Mouse (Mus musculus) CH12.LX (cell line): ENCODE data around the gene Ucma. TPM values are rescaled to one million over a fixed set of nuclear protein-coding genes. Genes with fewer than 3 reads are reported as not detected.

Source experiments
- DNase-seq: peaks from one replicate; pipeline ENCODE4 v3.0.0-alpha.2; 2013; ENCODE audit errors: extremely low read depth
- H3K27ac ChIP-seq: 2 replicates; pipeline ENCODE4 v1.5.1; 2012; ENCODE audit warnings: low read depth, mild to moderate bottlenecking, control low read depth, moderate library complexity; ENCODE audit not compliant: insufficient read depth
- H3K27me3 ChIP-seq: replicated peaks from 2 replicates; pipeline ENCODE3; 2012; ENCODE audit warnings: inconsistent platforms
- H3K36me3 ChIP-seq, 2 experiments: replicated peaks in 1 of 2; 2 replicates each; pipeline versions ENCODE3 to v1.6.1; 2012; ENCODE audit warnings: inconsistent platforms in 1 of 2, low read length in 1 of 2, mild to moderate bottlenecking in 1 of 2, mixed read lengths in 1 of 2, moderate library complexity in 1 of 2; ENCODE audit not compliant: control insufficient read depth in 1 of 2, insufficient read depth in 1 of 2
- H3K4me1 ChIP-seq, 2 experiments: 2 replicates each; pipeline ENCODE4 v1.6.1; 2012; ENCODE audit warnings: inconsistent platforms in 1 of 2, moderate library complexity in 1 of 2; ENCODE audit not compliant: insufficient read depth in 2 of 2, control insufficient read depth in 1 of 2
- H3K4me2 ChIP-seq: 2 replicates; pipeline ENCODE4 v1.6.1; 2012; ENCODE audit warnings: low read depth, mild to moderate bottlenecking, control low read depth; ENCODE audit not compliant: poor library complexity, insufficient read depth, severe bottlenecking
- H3K4me3 ChIP-seq, 3 experiments: fragments of 150-350 bp in 1 of 3; sonication (generic) in 1 of 3; replicated peaks in 1 of 3; 2 replicates each; pipeline versions ENCODE3 to v1.5.1; 2011 to 2012; ENCODE audit warnings: low read depth in 2 of 3, low read length in 2 of 3, mild to moderate bottlenecking in 2 of 3, moderate library complexity in 2 of 3, control low read depth in 1 of 3, improper control_type of control experiment in 1 of 3, inconsistent platforms in 1 of 3, mixed read lengths in 1 of 3; ENCODE audit not compliant: poor library complexity in 1 of 3
- H3K79me2 ChIP-seq: replicated peaks from 2 replicates; pipeline ENCODE4 v1.6.1; 2012; ENCODE audit warnings: mild to moderate bottlenecking, moderate library complexity; ENCODE audit not compliant: control insufficient read depth, poor library complexity, insufficient read depth, severe bottlenecking; ENCODE audit errors: extremely low read depth
- H3K9ac ChIP-seq: 2 replicates; pipeline ENCODE4 v1.6.1; 2012; ENCODE audit warnings: low read depth, mild to moderate bottlenecking, control low read depth, moderate library complexity; ENCODE audit not compliant: insufficient read depth
- H3K9me3 ChIP-seq: replicated peaks from 2 replicates; pipeline ENCODE3; 2012; ENCODE audit warnings: low read length, inconsistent platforms, mixed read lengths
- BHLHE40 ChIP-seq: IDR thresholded peaks from 2 replicates; pipeline ENCODE4 v1.6.1; 2011; ENCODE audit warnings: mild to moderate bottlenecking, low read depth, low read length, improper control_type of control experiment
- CHD1 ChIP-seq: IDR thresholded peaks from 2 replicates; pipeline ENCODE4 v1.6.1; 2012; ENCODE audit warnings: low read depth, low read length, improper control_type of control experiment, inconsistent platforms
- CHD2 ChIP-seq: IDR thresholded peaks from 2 replicates; pipeline ENCODE4 v1.6.1; 2011; ENCODE audit warnings: low read length, improper control_type of control experiment
- CTCF ChIP-seq, 2 experiments: IDR thresholded peaks in 1 of 2; conservative IDR thresholded peaks in 1 of 2; 2 replicates each; pipeline ENCODE4 v1.5.1; 2011 to 2012; ENCODE audit warnings: low read depth in 2 of 2, low read length in 2 of 2, improper control_type of control experiment in 1 of 2, inconsistent platforms in 1 of 2, mild to moderate bottlenecking in 1 of 2, moderate library complexity in 1 of 2
- ELF1 ChIP-seq: IDR thresholded peaks from 2 replicates; pipeline ENCODE4 v1.6.1; 2014; ENCODE audit warnings: low read depth, mild to moderate bottlenecking, inconsistent platforms, low read length, improper control_type of control experiment
- EP300 ChIP-seq: IDR thresholded peaks from 2 replicates; pipeline ENCODE4 v1.6.1; 2011; ENCODE audit warnings: low read length, improper control_type of control experiment
- ETS1 ChIP-seq: conservative IDR thresholded peaks from 2 replicates; pipeline ENCODE4 v1.6.1; 2012; ENCODE audit warnings: low read depth, mild to moderate bottlenecking, inconsistent platforms, low read length, improper control_type of control experiment, moderate library complexity
- GABPA ChIP-seq: IDR thresholded peaks from 2 replicates; pipeline ENCODE4 v1.6.1; 2012; ENCODE audit warnings: low read depth, low read length, improper control_type of control experiment, inconsistent platforms; ENCODE audit not compliant: insufficient replicate concordance
- IRF4 ChIP-seq: IDR thresholded peaks from 2 replicates; pipeline ENCODE4 v1.6.1; 2014; ENCODE audit warnings: low read depth, mild to moderate bottlenecking, inconsistent platforms, low read length, improper control_type of control experiment
- JUN ChIP-seq: IDR thresholded peaks from 2 replicates; pipeline ENCODE4 v1.6.1; 2011; ENCODE audit warnings: low read depth, mild to moderate bottlenecking, low read length, improper control_type of control experiment, moderate library complexity; ENCODE audit not compliant: insufficient read depth
- JUND ChIP-seq: conservative IDR thresholded peaks from 2 replicates; pipeline ENCODE4 v1.6.1; 2011; ENCODE audit warnings: low read depth, low read length, improper control_type of control experiment
- KAT2A ChIP-seq: IDR thresholded peaks from 2 replicates; pipeline ENCODE4 v1.6.1; 2012; ENCODE audit warnings: low read length, improper control_type of control experiment, inconsistent platforms; ENCODE audit not compliant: insufficient replicate concordance
- MAFK ChIP-seq: IDR thresholded peaks from 2 replicates; pipeline ENCODE4 v1.6.1; 2011; ENCODE audit warnings: low read length, improper control_type of control experiment; ENCODE audit not compliant: insufficient replicate concordance
- MAX ChIP-seq: IDR thresholded peaks from 2 replicates; pipeline ENCODE4 v1.6.1; 2011; ENCODE audit warnings: low read length, improper control_type of control experiment
- MEF2A ChIP-seq: IDR thresholded peaks from 2 replicates; pipeline ENCODE4 v1.6.1; 2014; ENCODE audit warnings: low read depth, mild to moderate bottlenecking, inconsistent platforms, low read length, improper control_type of control experiment, borderline replicate concordance
- MYC ChIP-seq: IDR thresholded peaks from 2 replicates; pipeline ENCODE4 v1.6.1; 2011; ENCODE audit warnings: low read depth, mild to moderate bottlenecking, improper control_type of control experiment, low read length
- NELFE ChIP-seq: IDR thresholded peaks from 2 replicates; pipeline ENCODE4 v1.6.1; 2011; ENCODE audit warnings: low read depth, low read length, improper control_type of control experiment
- NRF1 ChIP-seq: IDR thresholded peaks from 2 replicates; pipeline ENCODE4 v1.6.1; 2014; ENCODE audit warnings: low read depth, mild to moderate bottlenecking, inconsistent platforms, low read length, improper control_type of control experiment, moderate library complexity
- PAX5 ChIP-seq: IDR thresholded peaks from 2 replicates; pipeline ENCODE4 v1.6.1; 2012; ENCODE audit warnings: low read length, inconsistent platforms, mixed read lengths
- POLR2A ChIP-seq: IDR thresholded peaks from 2 replicates; pipeline ENCODE4 v1.6.1; 2011; ENCODE audit warnings: low read depth, mild to moderate bottlenecking, improper control_type of control experiment, low read length
- POLR2AphosphoS2 ChIP-seq: IDR thresholded peaks from 2 replicates; pipeline ENCODE4 v1.6.1; 2011; ENCODE audit warnings: low read depth, low read length, improper control_type of control experiment
- RAD21 ChIP-seq: IDR thresholded peaks from 2 replicates; pipeline ENCODE4 v1.6.1; 2011; ENCODE audit warnings: low read depth, mild to moderate bottlenecking, low read length, improper control_type of control experiment, moderate library complexity
- RCOR1 ChIP-seq: conservative IDR thresholded peaks from 2 replicates; pipeline ENCODE4 v1.6.1; 2012; ENCODE audit warnings: low read depth, mild to moderate bottlenecking, inconsistent platforms, low read length, improper control_type of control experiment
- SIN3A ChIP-seq: IDR thresholded peaks from 2 replicates; pipeline ENCODE4 v1.6.1; 2012; ENCODE audit warnings: low read length, improper control_type of control experiment, inconsistent platforms
- SMC3 ChIP-seq: IDR thresholded peaks from 2 replicates; pipeline ENCODE4 v1.6.1; 2011; ENCODE audit warnings: low read depth, low read length, improper control_type of control experiment
- TCF12 ChIP-seq: IDR thresholded peaks from 2 replicates; pipeline ENCODE4 v1.6.1; 2014; ENCODE audit warnings: low read depth, mild to moderate bottlenecking, inconsistent platforms, low read length, improper control_type of control experiment
- USF1 ChIP-seq: IDR thresholded peaks from 2 replicates; pipeline ENCODE4 v1.6.1; 2014; ENCODE audit warnings: low read depth, mild to moderate bottlenecking, inconsistent platforms, low read length, improper control_type of control experiment
- USF2 ChIP-seq: conservative IDR thresholded peaks from 2 replicates; pipeline ENCODE4 v1.6.1; 2011; ENCODE audit warnings: low read depth, low read length, improper control_type of control experiment
- ZC3H11A ChIP-seq: IDR thresholded peaks from 2 replicates; pipeline ENCODE4 v1.6.1; 2012; ENCODE audit warnings: low read depth, mild to moderate bottlenecking, inconsistent platforms, low read length, improper control_type of control experiment
- ZKSCAN1 ChIP-seq: IDR thresholded peaks from 2 replicates; pipeline ENCODE4 v1.6.1; 2012; ENCODE audit warnings: low read depth, inconsistent platforms, low read length, improper control_type of control experiment, borderline replicate concordance
- ZMIZ1 ChIP-seq: IDR thresholded peaks from 2 replicates; pipeline ENCODE4 v1.6.1; 2012; ENCODE audit warnings: low read depth, mild to moderate bottlenecking, inconsistent platforms, low read length, improper control_type of control experiment
- ZNF384 ChIP-seq: IDR thresholded peaks from 2 replicates; pipeline ENCODE4 v1.6.1; 2012; ENCODE audit warnings: low read depth, low read length, improper control_type of control experiment, inconsistent platforms
- dilution Hi-C: fragments of 300-500 bp; cut with MboI; formaldehyde crosslinking; loops from 2 replicates; pipeline ENCODE4 v1.14.3; 2020; ENCODE audit warnings: low sequenced_read_pairs; ENCODE audit not compliant: extremely low pct_unique_long_range_greater_than_20kb, extremely low pct_ligation_motif_present
- in situ Hi-C: fragments of 300-500 bp; cut with MboI; formaldehyde crosslinking; loops from 3 replicates; pipeline ENCODE4 v1.14.3; 2019; ENCODE audit warnings: low sequenced_read_pairs, low pct_ligation_motif_present, low pct_unique_long_range_greater_than_20kb, mixed read lengths
- polyA plus RNA-seq: library from polyadenylated mRNA; unstranded; fragments of >175 nt; gene quantifications from 2 replicates; pipeline ENCODE4 v1.2.1, GENCODE M21; 2012; ENCODE audit warnings: low read depth; ENCODE audit not compliant: insufficient read length
- total RNA-seq, 2 experiments: library from RNA; depleted of rRNA; stranded (reverse); fragments of 300-350 nt in 1 of 2; fragments of >200 nt in 1 of 2; gene quantifications; 2 replicates each; pipeline ENCODE4 v1.2.3; 2012 to 2014

Gene Ucma
- total and polyA plus RNA-seq, 3 experiments = not detected

GRCm38 (mm10) chr2:5023699-5024399, 47.9 kb downstream of the Ucma start:
- Histone ChIP-seq H3K4me3 (no peak overlapping the region), H3K36me3 (peaks cover 31 to 75% of the 10 kb centered on the region in 2 experiments), H3K27me3 (no peaks in the 10 kb centered on the region), H3K9ac (no peak overlapping the region), H3K4me1 (peaks cover 0 to 4% of the 10 kb centered on the region in 2 experiments; a peak in 1 of 4 replicates), H3K4me2 (no peak overlapping the region), H3K9me3 (no peaks in the 10 kb centered on the region), H3K27ac (no peak overlapping the region), H3K79me2 (no peaks in the 10 kb centered on the region)
- in situ Hi-C loops = no loop called here
- no peak for TF ChIP-seq EP300
- dilution Hi-C loops = no loop called here
- no peak for DNase-seq

DNA sequence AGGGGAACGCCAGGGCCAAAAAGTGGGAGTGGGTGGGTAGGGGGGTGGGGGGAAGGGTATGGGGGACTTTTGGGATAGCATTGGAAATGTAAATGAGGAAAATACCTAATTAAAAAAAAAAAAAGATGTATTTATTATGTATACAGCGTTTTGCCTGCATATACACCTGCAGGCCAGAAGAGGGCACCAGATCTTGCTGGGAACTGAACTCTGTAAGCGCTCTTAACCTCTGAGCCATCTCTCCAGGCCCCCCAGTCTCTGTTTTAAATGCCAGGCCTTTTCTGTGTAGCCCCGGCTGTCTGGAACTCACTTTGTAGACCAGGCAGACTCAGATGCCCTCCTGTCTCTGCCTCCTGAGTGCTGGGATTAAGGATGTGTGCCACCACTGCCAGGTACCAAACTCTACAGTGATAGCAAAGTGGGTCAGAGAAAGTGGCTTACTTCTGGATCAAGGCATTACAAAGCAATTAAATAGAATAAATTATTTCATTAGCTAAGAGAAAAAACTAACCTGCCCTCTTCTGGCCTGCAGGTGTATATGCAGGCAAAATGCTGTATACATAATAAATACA, 49.3 kb downstream of the Ucma start:
- no peaks in the 10 kb centered on the region for H3K79me2 ChIP-seq
- in situ Hi-C loops = no loop called here
- TF ChIP-seq MYC (no peak), PAX5 (no peak), USF1 (no peak), EP300 (no peak), CHD2 (no peak), MAFK (no peak), GABPA (no peak), MEF2A (no peak), POLR2A (no peak), SIN3A (no peak), CTCF (conservative IDR thresholded peaks at IDR 0.05 in 1 of 2, IDR thresholded peaks at IDR 0.05 in 1 of 2; ENCODE audit: low read depth in 2 of 2, low read length in 2 of 2) (peak; percentile 28 to 54; a peak in 2 of 4 replicates), ELF1 (no peak), RCOR1 (no peak), USF2 (no peak), KAT2A (no peak), NELFE (no peak), CHD1 (no peak), TCF12 (no peak), NRF1 (no peak), POLR2AphosphoS2 (no peak), RAD21 (peak; percentile 37), IRF4 (no peak), SMC3 (peak; percentile 32), ZNF384 (peak; percentile 50), JUND (no peak), ZKSCAN1 (no peak), BHLHE40 (no peak), JUN (no peak), ETS1 (no peak), ZC3H11A (no peak), ZMIZ1 (no peak), MAX (no peak)
- TF ChIP-seq, all 38 proteins: peak for 4
- no peaks in the 10 kb centered on the region for H3K9me3 ChIP-seq
- no peaks in the 10 kb centered on the region for H3K27me3 ChIP-seq
- no peak overlapping the region for H3K9ac ChIP-seq
- peaks cover 0 to 4% of the 10 kb centered on the region in 2 experiments; a peak in 1 of 4 replicates for H3K4me1 ChIP-seq
- no peak overlapping the region for H3K4me2 ChIP-seq
- no peak overlapping the region for H3K4me3 ChIP-seq
- H3K27ac ChIP-seq = no peak overlapping the region
- DNase-seq = no peak
- dilution Hi-C loops = no loop called here
- peaks cover 34 to 75% of the 10 kb centered on the region in 2 experiments for H3K36me3 ChIP-seq
